15 mouse cellular contexts compared by ENCODE assay signal in the genomic region with DNA sequence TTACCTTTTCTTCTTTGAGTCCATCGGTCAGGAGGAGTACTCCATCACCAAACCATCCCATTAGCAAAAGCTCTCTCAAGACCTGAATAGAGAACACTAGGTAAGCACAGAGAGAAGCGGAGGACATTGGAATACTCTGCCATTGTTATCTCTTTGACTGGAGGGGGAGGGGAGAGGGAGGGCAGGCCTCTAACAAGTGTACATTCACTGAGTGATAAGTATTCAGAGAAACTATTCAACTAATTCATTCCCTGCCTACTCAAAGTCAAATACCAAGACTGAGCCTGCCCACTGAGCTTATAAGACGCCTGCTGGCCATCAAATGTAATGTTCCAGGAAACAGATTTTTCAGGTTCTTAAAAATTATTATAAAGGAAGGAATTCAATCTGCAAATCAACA. TPM values are rescaled to one million over a fixed set of nuclear protein-coding genes. Genes with fewer than 3 reads are reported as not detected.
"Had no signal": no experiment of that assay in that cellular context is flagged by ENCODE, and none has a peak within 500 bp of the region (broad histone marks: within the 10 kb centered on the region; RNA-seq: fewer than 3 reads in every experiment).

No protein-coding gene starts in this region.

- H3K9ac ChIP-seq: liver, embryonic 15.5 days; midbrain, embryonic 12.5 days; stomach, embryonic 15.5 days had no signal

- DNase-seq: kidney, adult 9 months; kidney, postnatal 10 days; kidney, postnatal 4 days; lung, adult 2 months; lung, postnatal 10 days; right cerebral cortex, postnatal 14 days; thymus, postnatal 4 days had no signal

- H3K4me1 ChIP-seq: limb, embryonic 10.5 days; liver, embryonic 15.5 days; midbrain, embryonic 12.5 days; stomach, embryonic 15.5 days had no signal

- H3K27ac ChIP-seq: left cerebral cortex, adult 2 months; limb, embryonic 10.5 days; liver, embryonic 15.5 days; macrophage; midbrain, embryonic 12.5 days; stomach, embryonic 15.5 days had no signal

- H3K27me3 ChIP-seq: liver, embryonic 15.5 days; midbrain, embryonic 12.5 days; stomach, embryonic 15.5 days had no signal

- H3K4me2 ChIP-seq: liver, embryonic 11.5 days; liver, embryonic 15.5 days; midbrain, embryonic 12.5 days; stomach, embryonic 15.5 days had no signal

- H3K4me3 ChIP-seq: left cerebral cortex, adult 2 months; limb, embryonic 10.5 days; liver, embryonic 15.5 days; midbrain, embryonic 12.5 days; stomach, embryonic 15.5 days had no signal

- H3K9me3 ChIP-seq: limb, embryonic 10.5 days; liver, embryonic 15.5 days; midbrain, embryonic 12.5 days; stomach, embryonic 15.5 days had no signal

- ATAC-seq: midbrain, embryonic 16.5 days had no signal

RNA-seq across cellular contexts. Expression of a gene that starts 36.3 kb away (rescaled TPM):
- polyA plus RNA-seq: liver, embryonic 15.5 days; lung, adult 2 months had no signal
